Mouse (Mus musculus): Measurements from ENCODE around the gene Mup5. TPM values are rescaled to one million over a fixed set of nuclear protein-coding genes. Genes with fewer than 3 reads are reported as not detected.

The Mup5 gene
- polyA plus RNA-seq, 1 experiment: not detected

Other genes with a start within 250 kb of the Mup5 start
- gene Mup17, start 239.4 kb downstream of the Mup5 start, polyA plus RNA-seq (2012; rRNA removed): not detected in 2 replicates
- gene Mup18, start 161.1 kb downstream of the Mup5 start, polyA plus RNA-seq (2012; rRNA removed): not detected in 2 replicates
- gene Mup19, start 53.0 kb downstream of the Mup5 start, polyA plus RNA-seq (2012; rRNA removed): not detected in 2 replicates
- gene Mup20, start 218.9 kb upstream of the Mup5 start, polyA plus RNA-seq (2012; rRNA removed): not detected in 2 replicates

Data from kidney, adult 2 months (tissue).